Mouse (Mus musculus): ENCODE measurements around the gene Snx1.

- TF ChIP-seq CTCF (IDR thresholded peaks at IDR 0.05; ENCODE audit: control insufficient read depth, insufficient read depth, insufficient replicate concordance, low read depth, low read length) = no peak
- TF ChIP-seq POLR2A (IDR thresholded peaks at IDR 0.05; ENCODE audit: control insufficient read depth, low read depth, low read length) = no peak
Observed at GRCm38 (mm10) chr9:66049931-66050601, 76.3 kb downstream of the Snx1 start.

Data from testis, adult 2 months (tissue).